Mouse (Mus musculus): ENCODE data around the gene Mettl15.
"Not testable (repeated sequence)": the region's sequence is repeated elsewhere in the genome, so short reads cannot be mapped to it uniquely, and the experiment has no call there.

Mettl15 gene

GRCm38 (mm10) chr2:109280600-109281340, at the start of gene Mettl15, which contains the start of gene Kif18a:
Gene Mettl15 (minus strand): TSS chr2:109280748.
Gene Kif18a (plus strand): TSS chr2:109280738.
- peak; percentile 98 for DNase-seq

- DNase-seq: no peak
Measured at GRCm38 (mm10) chr2:109311369-109311768, 30.8 kb upstream of the Mettl15 start.

- no peak for DNase-seq
Measured at GRCm38 (mm10) chr2:109303638-109304037, 23.1 kb upstream of the Mettl15 start.

- no peak for DNase-seq
Measured at GRCm38 (mm10) chr2:109302234-109302633, 21.7 kb upstream of the Mettl15 start.

- no peak for DNase-seq
Measured at GRCm38 (mm10) chr2:109298160-109298559, 17.6 kb upstream of the Mettl15 start.

GRCm38 (mm10) chr2:109296264-109296663, 15.7 kb upstream of the Mettl15 start:
- no peak for DNase-seq

GRCm38 (mm10) chr2:109289327-109289726, 8.8 kb upstream of the Mettl15 start:
- no peak for DNase-seq

- no peak for DNase-seq
Measured at GRCm38 (mm10) chr2:109284121-109284520, 3.6 kb upstream of the Mettl15 start.

GRCm38 (mm10) chr2:109281341-109281690, 768 bp upstream of the Mettl15 start:
- DNase-seq: no peak

- no peak for DNase-seq
Measured at GRCm38 (mm10) chr2:109280272-109280599, 312 bp downstream of the Mettl15 start.

GRCm38 (mm10) chr2:109278036-109278435, 2.5 kb downstream of the Mettl15 start:
- peak; percentile 15 for DNase-seq

- DNase-seq: no peak
Measured at GRCm38 (mm10) chr2:109277593-109277992, 3.0 kb downstream of the Mettl15 start.

- DNase-seq: no peak
Measured at GRCm38 (mm10) chr2:109273098-109273497, 7.5 kb downstream of the Mettl15 start.

- no peak for DNase-seq
Measured at GRCm38 (mm10) chr2:109262779-109263178, 17.8 kb downstream of the Mettl15 start.

GRCm38 (mm10) chr2:109241947-109242346, 38.6 kb downstream of the Mettl15 start:
- peak; percentile 5 for DNase-seq

GRCm38 (mm10) chr2:109235741-109236140, 44.8 kb downstream of the Mettl15 start:
- no peak for DNase-seq

GRCm38 (mm10) chr2:109233876-109234275, 46.7 kb downstream of the Mettl15 start:
- no peak for DNase-seq

- no peak for DNase-seq
Measured at GRCm38 (mm10) chr2:109230443-109230842, 50.1 kb downstream of the Mettl15 start.

- no peak for DNase-seq
Measured at GRCm38 (mm10) chr2:109227196-109227595, 53.4 kb downstream of the Mettl15 start.

- DNase-seq: no peak
Measured at GRCm38 (mm10) chr2:109221470-109221869, 59.1 kb downstream of the Mettl15 start.

GRCm38 (mm10) chr2:109216678-109217077, 63.9 kb downstream of the Mettl15 start:
- not testable (repeated sequence) for DNase-seq

- DNase-seq: not testable (repeated sequence)
Measured at GRCm38 (mm10) chr2:109210641-109211040, 69.9 kb downstream of the Mettl15 start.

- peak; percentile 8 for DNase-seq
Measured at GRCm38 (mm10) chr2:109208032-109208431, 72.5 kb downstream of the Mettl15 start.

- DNase-seq: no peak
Measured at GRCm38 (mm10) chr2:109182993-109183392, 97.6 kb downstream of the Mettl15 start.

GRCm38 (mm10) chr2:109158509-109158908, 122.0 kb downstream of the Mettl15 start:
- no peak for DNase-seq
